Mouse (Mus musculus) E14TG2a.4 (cell line): ENCODE results near the gene Olfr186.

Experiments
- H3K27me3 ChIP-seq: 2 replicates; pipeline ENCODE4 v1.6.1; 2014; ENCODE audit warnings: low read length, control low read depth; ENCODE audit not compliant: insufficient read depth
- H3K36me3 ChIP-seq: 2 replicates; pipeline ENCODE4 v1.6.1; 2014; ENCODE audit warnings: low read length, control low read depth; ENCODE audit not compliant: insufficient read depth
- H3K4me1 ChIP-seq: replicated peaks from 2 replicates; pipeline ENCODE4 v1.6.1; 2014; ENCODE audit warnings: low read depth, low read length, control low read depth
- H3K4me3 ChIP-seq: replicated peaks from 2 replicates; pipeline ENCODE4 v1.5.1; 2014; ENCODE audit warnings: mild to moderate bottlenecking, low read length
- H3K9me3 ChIP-seq: 2 replicates; pipeline ENCODE4 v1.6.1; 2014; ENCODE audit warnings: low read length, control low read depth
- CTCF ChIP-seq: conservative IDR thresholded peaks from 2 replicates; pipeline ENCODE4 v1.5.1; 2014; ENCODE audit warnings: low read length
- NANOG ChIP-seq: IDR thresholded peaks from 2 replicates; pipeline ENCODE4 v1.6.1; 2014; ENCODE audit warnings: borderline replicate concordance, low read length, mixed read lengths
- POU5F1 ChIP-seq: IDR thresholded peaks from 2 replicates; pipeline ENCODE4 v1.6.1; 2014; ENCODE audit warnings: low read length, borderline replicate concordance

Gene Olfr186

DNA sequence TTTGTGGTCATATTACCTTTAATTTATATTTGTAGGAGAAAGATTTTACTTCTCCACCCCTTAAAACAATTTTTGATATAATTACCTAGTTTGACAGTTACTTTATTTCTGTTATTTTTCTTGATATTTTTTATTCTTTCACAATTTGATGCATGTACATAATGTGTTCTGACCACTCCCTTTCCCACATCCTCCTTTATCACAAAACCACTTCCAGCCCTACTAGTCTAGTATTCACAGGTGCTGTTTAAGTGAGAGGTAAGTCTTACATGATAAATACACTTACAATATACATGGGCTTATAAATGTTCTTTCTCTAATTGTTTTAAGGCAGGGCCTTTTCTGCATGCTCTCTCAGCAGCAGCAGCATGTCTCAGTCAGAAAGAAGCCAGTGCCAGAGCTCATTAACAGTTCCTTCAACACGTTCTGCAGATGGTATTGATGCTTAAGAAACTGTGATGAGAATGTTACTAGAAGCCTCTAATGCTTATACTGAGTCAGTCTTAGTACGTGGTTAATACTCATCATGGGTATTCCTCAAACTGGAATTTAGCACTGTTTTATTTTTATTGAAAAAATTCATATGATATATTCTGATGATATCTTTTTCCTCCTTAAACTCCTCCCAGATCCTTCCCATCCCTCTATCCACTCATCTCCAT is 16.6 kb downstream of the Olfr186 start:
- H3K27me3 ChIP-seq = no peaks in the 10 kb centered on the region
- H3K36me3 ChIP-seq = no peaks in the 10 kb centered on the region
- H3K4me1 ChIP-seq = no peaks in the 10 kb centered on the region
- TF ChIP-seq NANOG (no peak), POU5F1 (no peak), CTCF (no peak)
- H3K9me3 ChIP-seq = no peaks in the 10 kb centered on the region
- no peak overlapping the region for H3K4me3 ChIP-seq

- Histone ChIP-seq H3K27me3 (no peaks in the 10 kb centered on the region), H3K4me3 (no peak overlapping the region), H3K4me1 (no peaks in the 10 kb centered on the region), H3K9me3 (peaks cover 4% of the 10 kb centered on the region), H3K36me3 (no peaks in the 10 kb centered on the region)
- no peak for TF ChIP-seq POU5F1
- TF ChIP-seq NANOG = no peak
- TF ChIP-seq CTCF = no peak
Measured at GRCm38 (mm10) chr16:59007146-59007545, 22.9 kb downstream of the Olfr186 start.

- Histone ChIP-seq H3K9me3 (no peaks in the 10 kb centered on the region), H3K4me3 (no peak within 1 kb of the TSS)
Measured at GRCm38 (mm10) chr16:58995057-58995456, 35.0 kb downstream of the Olfr186 start, which contains the start of gene Olfr183. TSS of gene Olfr183 (plus strand) at chr16:58995357.

More at GRCm38 (mm10) chr16:58995057-58995456, 35.0 kb downstream of the Olfr186 start, which contains the start of gene Olfr183:
- TF ChIP-seq NANOG = no peak
- no peak for TF ChIP-seq CTCF
- no peak for TF ChIP-seq POU5F1
- no peaks in the 10 kb centered on the region for H3K4me1 ChIP-seq
- no peaks in the 10 kb centered on the region for H3K27me3 ChIP-seq
- H3K36me3 ChIP-seq = no peaks in the 10 kb centered on the region
